Mouse (Mus musculus) olfactory bulb, adult 2 months (tissue): ENCODE measurements around the gene Cntrl.

ENCODE experiments used
- CTCF ChIP-seq: fragments of 200-500 bp; IDR thresholded peaks from 2 replicates; pipeline ENCODE4 v1.5.1; 2012; ENCODE audit warnings: low read depth, mild to moderate bottlenecking, low read length, moderate library complexity; ENCODE audit not compliant: insufficient read depth
- POLR2A ChIP-seq: fragments of 200-500 bp; IDR thresholded peaks from 2 replicates; pipeline ENCODE4 v1.6.1; 2012; ENCODE audit warnings: mild to moderate bottlenecking, low read depth, low read length, moderate library complexity; ENCODE audit not compliant: insufficient read depth

DNA sequence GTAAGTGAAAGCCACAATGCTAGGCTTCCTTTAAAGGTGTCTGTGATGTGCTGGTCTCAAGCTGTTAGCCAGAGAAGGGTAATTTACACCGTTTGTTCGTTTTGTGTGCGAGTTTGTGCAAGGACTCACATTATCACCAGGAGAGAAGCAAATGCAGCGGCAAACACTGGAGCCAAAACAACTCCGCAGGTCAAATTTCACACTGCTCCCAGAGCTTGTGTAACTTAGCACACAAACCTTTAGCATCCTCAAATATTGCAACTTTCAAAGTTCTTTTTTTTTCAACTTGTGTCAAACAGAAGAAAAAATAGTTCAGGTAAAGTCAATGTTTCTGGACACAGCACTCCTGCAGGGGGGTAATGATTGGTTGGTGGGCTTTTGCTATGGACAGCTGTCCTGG lies 5.7 kb upstream of the Cntrl start:
- TF ChIP-seq POLR2A (no peak), CTCF (no peak)
